Mouse (Mus musculus) spleen, adult 2 months (tissue): ENCODE measurements at regions not wholly inside any gene's neighbourhood (a gene's known extent, or its start where the extent isn't known, plus 50 kb on each side); places are given as distances from the start of the nearest gene placed in this dataset.

Experiments used
- CTCF ChIP-seq: fragments of 200-500 bp; IDR thresholded peaks from 2 replicates; pipeline ENCODE4 v1.5.1; 2011; ENCODE audit warnings: mild to moderate bottlenecking, inconsistent platforms; ENCODE audit not compliant: insufficient read depth, insufficient read length, insufficient replicate concordance; ENCODE audit errors: extremely low read depth
- POLR2A ChIP-seq: fragments of 200-500 bp; IDR thresholded peaks from 2 replicates; pipeline ENCODE4 v1.6.1; 2011; ENCODE audit warnings: low read depth, low read length, inconsistent platforms

DNA sequence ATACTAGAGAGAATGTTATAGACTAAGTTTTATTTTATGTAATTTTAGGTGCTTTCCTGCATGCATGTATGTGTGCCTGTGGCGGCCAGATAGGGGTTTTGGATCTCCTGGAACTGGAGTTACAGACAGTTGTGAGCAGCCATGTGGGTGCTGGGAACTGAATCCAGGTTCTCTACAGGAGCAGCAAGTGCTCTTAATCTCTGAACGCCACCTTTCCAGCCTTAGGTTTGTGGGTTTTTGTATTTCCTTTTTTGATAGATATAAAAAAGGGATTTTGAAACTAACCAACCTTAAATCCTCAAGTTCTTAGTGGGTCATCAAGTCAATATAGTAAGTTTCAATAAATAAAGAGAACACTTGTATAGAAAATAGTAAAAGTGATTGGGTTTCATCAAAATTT lies 87.2 kb downstream of the Phlda1 start:
- TF ChIP-seq CTCF: no peak
- no peak for TF ChIP-seq POLR2A
